Mouse (Mus musculus): ENCODE data around the gene Anks3.

The Anks3 gene

DNA sequence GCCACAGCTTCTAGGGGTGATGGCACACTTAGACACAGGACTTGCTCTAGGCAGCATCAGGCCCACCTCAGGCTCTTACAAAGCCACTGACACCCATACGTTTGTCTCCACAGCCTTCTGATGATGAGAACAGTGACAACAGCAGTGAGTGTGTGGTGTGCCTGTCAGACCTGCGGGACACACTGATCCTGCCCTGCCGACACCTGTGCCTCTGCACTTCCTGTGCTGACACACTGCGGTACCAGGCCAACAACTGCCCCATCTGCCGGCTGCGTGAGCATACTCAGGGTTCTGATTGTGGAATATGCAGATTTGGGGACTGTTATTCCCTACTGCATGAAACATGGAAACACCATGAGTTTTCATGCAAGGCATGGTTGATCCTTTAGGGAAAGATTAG lies 41.5 kb downstream of the Anks3 start:
- DNase-seq = no peak

DNA sequence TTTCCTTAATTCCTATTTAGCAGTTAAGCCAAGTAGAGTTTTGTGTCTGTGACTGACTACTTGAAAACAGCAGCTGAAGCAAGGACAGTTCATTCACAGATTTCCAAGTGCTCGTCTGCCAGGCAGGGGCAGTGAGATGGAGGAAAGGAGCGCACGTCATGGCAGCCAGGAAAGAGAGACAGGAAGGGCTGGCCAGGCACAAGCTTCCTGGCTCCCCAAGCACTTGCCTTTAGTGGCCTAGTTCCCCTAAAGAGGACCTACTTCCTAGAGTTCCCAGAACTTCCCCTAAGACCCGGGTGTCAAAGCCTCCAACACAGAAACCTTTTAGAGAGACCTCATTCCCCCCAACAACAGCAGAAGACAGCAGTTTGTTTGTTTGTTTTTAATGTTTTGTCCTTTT lies 43.4 kb downstream of the Anks3 start:
- DNase-seq = no peak

DNA sequence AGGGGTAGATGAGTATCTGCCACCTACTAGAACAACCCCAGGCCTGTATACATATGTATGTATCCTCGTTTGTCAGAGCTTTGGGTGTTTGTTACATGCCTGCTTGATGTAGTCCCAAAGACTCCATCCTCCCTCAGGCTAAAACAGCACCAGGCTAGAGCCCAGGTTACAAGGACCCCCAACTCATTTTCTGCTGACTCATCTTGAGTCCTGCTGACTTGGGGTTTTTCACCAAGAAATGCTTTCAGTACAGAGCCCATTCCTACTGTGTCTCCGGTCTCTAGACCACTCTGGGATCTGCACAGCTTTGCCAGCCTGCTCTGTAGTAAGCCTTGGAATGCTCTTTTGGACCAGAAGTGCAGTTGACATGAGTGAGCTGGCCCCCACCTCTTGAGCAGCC lies 47.4 kb downstream of the Anks3 start:
- no peak for DNase-seq

DNA sequence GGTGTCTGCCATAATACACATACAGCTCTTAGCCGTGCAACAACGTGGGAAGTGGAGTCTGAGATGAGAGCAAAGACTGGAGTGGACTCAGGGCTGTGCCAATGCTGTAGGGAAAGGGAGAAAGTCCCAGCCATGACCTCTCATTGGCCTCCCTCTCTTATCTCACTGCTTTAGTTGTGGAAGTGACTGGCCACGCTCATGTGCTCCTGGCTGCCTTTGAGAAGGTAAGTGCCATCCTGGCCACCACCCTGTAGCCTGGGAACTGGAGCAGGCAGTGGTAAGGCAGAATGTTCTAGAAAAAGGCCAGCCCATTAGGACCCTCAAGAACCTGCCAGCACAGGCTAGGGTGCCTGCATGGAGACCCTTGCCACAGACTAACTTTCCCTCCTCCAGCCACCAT lies 48.1 kb downstream of the Anks3 start:
- no peak for DNase-seq

DNA sequence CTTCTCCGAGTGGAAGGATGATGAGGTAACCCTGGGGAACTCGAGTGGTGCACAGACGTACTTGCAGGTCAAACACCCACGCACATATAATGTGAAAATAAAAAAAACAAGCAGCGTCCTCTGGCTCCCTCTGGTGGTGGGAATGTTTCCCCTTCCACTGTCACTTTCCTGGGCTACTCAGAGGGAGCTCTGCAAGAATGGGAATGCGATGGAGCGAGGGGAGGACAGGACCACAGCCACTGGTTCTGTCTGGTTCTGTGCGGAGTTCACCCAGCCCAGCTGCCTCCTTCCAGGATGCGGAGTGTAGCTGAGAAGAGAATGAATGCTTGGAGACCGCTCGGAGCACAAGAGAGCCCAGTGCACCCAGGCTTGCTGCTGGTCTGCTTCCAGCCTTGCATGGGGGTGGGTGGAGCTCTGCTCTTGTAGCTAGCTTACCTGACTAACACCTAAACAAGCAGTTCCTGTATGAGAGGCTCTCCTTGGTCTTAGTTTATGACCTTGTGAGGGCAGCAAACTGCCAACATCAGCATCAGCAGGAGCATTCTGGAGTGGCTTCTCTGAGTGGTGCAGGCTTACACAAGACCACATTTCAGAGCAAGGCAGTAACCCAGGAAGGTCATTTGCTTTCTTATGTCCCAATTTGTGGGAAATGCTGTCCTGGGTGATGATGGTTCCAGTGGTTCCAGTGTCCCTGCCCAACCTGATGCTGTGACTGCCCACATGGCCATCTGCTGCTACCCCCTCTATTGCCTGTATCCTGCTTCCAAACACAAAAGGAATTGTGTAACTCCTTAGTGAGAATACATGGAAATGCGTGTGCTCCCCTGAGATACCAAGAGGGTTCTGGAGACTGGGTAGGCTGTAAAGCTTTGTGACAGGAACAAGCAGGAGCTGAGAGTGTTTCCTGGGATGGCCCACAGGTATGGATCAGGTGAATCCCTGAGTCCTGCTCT lies 49.9 kb downstream of the Anks3 start:
- DNase-seq = peak; percentile 64 to 87

DNA sequence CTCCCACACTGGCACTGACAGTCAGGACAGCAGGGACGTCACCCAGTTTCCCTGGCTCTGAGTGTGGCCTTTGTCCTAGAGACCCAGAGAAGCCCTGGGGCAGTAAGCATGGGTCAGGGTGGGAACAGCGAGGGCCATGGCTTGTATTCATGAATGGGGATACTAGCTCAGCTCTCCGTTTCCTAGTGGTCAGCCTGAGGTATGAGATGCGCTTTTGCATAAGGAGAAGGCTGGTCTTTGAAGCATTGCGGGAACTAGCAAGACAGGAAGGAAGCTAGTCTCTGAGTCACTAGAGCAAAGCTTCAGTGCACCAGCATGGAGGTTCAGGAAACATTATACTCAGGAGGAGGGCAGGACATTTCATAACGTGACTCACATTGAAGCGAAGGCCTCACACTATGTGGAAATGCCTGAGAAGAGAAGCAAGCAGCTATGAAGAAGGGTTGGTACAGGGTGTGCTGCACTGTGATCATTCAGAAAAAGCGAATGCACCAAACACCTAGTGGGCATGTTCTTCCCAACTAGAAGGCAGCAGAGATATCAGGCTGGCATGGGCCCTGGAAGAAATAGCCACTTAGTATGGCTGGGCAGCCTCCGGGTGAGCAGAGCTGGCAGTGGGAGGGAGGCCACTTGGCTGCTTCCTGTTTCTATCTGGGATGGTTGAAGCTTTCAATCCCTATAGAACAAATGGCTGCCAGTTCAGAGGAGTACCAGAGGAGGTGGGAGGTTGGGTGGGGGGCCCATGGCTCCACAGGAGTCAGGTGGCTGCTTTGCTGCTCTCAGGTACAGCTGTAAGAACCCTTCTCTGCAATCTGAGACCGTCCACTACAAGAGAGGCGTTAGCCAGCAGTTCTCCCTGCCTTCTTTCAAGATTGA lies 50.9 kb downstream of the Anks3 start:
- DNase-seq = peak; percentile 21 to 30

DNA sequence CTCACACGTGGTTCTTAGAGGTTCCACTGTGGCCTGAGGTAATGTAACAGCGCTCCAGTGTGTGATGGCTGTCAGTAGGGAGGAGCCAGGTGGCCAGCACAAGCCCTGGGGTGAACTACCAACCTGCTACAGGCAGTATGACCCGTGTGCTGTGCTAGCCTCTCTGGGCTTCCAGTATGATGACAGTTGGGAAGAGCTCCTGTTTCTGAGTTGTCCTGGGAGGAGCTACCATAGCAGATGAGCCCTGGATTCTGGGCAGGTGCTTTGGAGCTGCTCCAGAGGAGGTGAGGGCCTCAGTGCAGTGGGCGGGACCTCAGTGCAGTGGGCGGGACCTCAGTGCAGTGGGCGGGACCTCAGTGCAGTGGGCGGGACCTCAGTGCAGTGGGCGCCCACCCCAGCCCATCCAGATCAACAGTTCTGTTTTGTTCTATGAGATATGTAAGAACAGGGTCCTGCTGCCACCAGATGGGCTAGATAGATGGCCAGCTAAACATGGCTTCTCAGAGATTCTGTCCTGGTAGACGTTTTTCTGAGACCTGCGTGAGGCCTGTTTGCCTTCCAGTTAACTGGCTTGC lies 51.8 kb downstream of the Anks3 start:
- no peak for DNase-seq

DNA sequence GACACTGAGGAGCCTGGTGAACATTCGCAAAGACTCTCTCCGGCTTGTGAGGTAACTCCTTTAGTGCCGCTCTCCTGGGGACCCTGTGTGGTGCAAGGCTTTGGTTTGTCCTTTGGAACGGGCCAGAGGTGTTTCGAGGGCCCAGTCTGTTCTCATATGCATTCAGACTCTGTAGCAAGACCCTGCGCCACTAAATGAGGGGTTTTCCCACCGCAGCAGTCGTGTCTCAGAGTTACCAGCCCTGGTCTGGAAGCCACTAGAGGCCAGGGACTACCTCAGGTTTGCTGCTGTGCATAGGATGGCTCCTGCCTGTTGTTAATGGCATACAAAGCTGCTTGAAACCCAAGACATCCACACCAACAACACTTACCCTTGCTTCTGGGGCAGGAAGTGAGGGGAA lies 53.2 kb downstream of the Anks3 start:
- DNase-seq = no peak

DNA sequence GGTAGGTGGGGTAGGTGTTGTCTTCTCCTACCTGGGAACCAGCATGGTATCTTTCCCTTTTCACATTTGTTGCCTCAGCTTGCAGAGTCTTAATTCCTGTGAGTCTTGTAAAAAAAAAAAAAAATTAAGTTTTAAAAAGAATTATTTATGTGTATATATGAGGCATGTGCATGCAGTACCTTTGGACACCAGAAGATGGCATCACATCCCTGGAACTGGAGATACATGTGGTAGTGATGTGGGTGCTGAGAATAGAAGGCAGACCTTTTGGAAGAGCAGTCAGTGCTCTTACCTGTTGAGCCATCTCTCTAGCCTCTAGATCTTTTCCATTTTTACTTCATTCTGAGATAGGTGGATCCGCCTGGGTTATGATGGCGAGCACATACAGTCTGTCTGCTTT lies 54.3 kb downstream of the Anks3 start:
- no peak for DNase-seq

DNA sequence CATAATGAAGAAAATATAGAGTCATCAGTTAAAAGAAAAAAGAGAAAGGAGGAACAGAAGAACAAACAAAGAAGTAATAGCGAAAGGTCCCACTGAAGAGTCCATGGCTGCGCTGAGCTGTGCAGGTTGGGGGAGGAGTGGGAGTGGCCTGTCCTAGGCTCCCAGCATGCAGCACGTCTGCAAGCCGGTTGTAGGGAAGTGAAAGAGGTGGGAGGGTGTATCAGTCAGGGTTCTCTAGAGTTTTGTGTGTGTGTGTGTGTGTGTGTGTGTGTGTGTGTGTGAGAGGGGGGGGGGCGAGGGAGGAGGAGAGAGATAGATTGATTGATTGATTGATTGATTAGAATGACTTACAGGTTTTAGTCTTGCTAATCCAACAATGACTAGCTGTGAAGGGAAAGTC lies 56.0 kb downstream of the Anks3 start:
- DNase-seq = peak; percentile 48 to 51

DNA sequence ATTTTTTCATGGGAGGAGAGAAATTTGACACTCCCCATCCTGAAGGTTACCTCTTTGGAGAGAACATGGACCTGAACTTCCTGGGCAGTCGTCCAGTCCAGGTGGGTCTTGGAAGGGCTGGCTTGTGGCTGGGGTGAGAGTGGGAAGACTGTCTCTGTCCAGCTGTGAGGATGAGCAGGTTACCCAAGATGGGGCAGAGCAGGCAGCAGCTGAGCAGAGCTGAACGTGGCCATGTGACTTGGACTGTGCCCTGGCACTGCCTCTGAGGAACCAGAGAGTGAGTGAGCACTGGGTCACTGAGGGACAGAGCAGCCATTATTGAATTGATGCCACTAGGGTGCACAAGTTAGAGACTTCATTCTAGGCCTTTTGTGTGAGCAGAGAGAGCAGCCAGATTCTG lies 56.6 kb downstream of the Anks3 start:
- no peak for DNase-seq

DNA sequence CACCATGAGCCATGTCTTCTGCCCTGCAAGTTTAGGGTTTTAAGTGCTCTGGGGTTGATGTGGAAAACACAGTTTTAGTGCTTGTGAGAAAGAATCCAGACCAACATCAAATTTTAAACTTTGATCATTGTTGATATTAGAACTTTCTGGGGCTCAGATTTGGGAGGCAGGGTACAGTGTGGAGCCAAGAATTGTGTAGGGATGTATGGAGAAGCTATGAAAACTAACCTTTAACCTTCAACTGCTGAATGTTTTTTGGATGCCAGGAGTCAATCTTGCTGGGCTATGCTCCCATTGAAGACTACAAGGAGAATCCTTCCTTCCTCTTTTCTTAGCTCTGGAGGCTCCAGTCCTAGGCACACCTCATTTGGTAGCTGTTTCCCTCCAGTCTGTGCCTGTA lies 57.4 kb downstream of the Anks3 start:
- no peak for DNase-seq

DNA sequence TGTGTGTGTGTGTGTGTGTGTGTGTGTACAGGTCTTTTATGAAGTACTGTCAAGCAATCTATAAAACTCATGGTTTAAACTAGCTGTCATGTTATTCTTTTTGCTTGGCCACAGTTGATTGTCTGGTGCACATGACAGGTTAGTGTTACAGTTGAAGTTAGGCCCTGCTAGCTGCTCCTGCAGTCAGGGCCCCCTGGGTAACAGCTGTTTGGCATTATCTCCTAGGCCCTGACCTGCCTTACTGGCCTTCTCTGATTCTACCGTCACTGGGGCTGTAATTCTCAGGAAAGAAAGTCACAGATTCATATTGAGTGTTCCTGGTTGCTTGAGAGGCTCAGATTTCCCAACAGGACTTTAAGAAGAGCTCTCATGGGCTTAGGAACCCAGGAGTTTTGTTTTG lies 58.4 kb downstream of the Anks3 start:
- DNase-seq = no peak

DNA sequence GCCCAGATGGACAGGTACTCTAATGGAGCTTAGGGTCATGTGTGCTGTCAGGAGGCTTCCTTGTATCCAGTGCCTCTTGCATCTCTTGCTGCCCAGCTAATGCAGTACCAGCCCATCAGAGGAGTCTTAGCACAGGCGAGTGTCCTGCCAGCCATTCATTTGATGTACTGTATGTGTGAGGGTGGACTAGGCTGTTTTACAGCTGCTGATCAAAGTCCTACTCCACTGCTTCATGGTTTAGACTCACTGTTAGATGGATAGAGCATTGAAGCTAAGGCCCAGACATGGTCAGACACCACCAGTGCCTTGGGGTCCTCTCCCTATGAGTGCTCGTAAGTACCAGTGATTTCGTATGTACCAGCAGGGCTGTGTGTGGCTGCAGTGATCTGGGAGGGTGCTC lies 59.1 kb downstream of the Anks3 start:
- no peak for DNase-seq

DNA sequence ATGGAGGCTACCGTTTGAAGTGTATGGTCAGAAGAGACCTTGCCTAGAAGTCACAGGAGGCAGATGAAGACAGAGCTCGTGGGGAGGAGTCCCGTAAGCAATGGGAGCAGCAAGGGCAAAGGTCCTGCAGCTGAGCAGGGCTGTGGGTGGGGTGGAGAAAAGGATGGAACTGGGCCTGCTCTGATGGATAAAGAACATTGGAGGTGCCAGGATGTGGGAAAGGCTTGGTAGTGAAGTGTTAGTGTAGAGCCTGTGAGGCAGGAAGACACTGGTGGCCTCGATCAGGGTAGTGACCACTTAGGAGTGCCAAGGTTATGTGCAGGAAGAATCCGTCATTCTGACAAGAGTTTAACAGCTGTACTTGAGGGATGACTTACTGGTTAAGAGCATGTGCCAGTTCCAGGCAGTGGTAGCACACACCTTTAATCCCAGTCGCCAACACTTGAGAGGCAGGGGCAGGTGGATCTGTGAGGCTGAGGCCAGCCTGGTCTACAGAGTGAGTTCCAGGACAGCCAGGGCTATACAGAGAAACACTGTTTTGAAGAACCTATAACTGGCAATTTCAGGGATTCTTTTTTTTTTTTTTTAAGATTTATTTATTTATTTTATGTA lies 60.4 kb downstream of the Anks3 start:
- no peak for DNase-seq

DNA sequence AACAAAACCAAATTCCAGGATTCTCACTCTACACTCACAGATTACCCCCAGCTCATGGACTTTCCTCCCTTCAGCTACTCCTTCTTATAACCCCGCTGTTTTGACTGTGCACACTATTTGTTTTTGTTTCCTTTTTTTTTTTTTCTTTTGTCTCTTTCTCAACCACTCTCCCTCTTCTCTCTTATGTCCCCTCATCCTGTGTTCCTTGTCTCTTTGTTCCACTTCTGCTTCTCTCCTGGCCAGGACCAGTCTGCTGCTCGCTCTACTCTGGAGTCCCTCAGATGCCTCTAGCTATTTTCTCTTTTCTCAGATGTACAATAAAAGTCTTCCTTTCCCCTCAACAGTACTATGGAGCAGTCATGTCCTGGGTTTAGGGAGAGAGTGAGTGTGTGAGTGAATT lies 61.6 kb downstream of the Anks3 start:
- no peak for DNase-seq

DNA sequence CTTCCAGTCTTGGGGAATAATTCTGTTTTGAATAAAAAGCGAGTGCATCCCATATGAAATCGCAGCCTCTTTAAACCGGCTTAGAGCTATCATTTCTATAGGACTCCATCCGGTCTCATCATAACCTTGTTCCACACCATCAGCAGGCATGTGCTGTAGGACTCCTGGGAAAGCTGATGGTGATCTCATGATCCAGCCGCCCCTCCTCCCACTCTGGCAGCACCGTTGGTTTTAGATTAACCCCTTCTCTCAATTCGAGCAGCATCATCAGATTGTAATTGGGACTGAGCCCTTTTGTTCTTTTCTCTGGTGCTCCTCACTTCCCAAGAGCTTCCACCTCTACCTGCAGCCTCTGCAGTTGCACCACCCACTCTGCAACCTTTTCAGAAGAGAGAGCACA lies 62.8 kb downstream of the Anks3 start:
- DNase-seq = no peak

DNA sequence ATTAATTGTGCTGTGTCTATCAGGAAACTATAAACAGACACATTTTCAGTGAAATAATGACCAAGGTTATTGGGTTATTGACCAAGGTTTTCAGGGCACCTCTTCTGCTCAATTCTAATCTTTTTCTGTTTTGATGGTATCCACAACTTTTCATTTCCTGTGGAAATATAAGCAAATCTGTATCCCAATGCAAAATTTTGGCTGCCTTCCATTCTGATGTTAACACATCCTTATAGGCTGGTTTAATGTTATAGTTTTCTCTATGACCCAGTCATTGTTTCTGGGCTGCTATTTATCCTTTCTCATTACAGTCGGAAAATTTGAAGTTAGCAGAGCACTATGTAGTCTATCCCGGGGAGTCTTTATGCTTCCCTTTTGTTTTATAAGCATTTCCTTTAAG lies 64.3 kb downstream of the Anks3 start:
- no peak for DNase-seq

DNA sequence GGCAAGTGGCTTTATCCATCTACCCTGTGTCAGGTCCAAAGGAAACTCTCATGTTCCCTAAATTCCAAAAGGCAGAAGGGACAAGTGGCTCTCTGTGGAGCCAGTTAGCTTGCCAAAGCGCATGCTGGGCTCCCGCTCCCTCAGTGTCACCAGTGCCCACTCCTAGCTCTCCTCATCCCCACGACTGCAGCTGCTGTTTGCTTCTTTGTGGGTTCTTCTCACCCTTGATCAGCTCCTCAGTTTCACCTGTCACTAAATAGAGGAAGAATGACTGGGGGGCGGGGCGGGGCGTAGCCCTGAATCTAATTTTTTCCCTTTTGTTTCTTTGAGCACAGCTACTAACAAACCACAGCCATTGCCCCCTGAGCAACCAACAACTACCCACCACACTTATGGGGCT lies 65.1 kb downstream of the Anks3 start:
- DNase-seq = peak; percentile 57 to 64

DNA sequence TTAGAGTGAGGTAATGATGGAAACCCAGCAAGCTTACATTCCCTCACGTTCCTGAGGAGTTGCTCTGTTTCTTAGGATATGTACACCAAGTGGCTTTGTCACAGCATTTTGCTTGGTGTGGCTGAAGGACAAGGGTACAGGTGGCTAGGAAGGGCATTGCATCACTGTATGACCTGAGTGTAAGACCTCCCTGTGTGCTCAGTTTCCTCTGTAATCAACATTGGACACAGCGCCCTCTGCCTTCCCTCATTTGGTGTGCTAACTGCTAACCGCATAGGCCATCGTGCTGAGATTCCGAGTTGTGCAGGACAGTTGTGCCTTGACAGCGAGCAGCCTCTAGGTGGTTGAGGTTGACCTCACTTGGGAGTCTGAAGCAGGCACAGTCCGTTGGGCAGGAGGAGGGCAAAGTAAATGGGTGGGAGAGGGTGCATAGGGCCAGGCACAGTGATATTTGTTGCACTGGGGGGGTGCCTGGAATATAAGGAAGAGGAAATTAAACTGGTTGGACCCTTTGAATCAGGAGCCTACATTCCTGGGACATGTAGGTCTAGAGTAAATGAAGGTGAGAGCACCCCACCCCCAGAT lies 66.8 kb downstream of the Anks3 start:
- no peak for DNase-seq

DNA sequence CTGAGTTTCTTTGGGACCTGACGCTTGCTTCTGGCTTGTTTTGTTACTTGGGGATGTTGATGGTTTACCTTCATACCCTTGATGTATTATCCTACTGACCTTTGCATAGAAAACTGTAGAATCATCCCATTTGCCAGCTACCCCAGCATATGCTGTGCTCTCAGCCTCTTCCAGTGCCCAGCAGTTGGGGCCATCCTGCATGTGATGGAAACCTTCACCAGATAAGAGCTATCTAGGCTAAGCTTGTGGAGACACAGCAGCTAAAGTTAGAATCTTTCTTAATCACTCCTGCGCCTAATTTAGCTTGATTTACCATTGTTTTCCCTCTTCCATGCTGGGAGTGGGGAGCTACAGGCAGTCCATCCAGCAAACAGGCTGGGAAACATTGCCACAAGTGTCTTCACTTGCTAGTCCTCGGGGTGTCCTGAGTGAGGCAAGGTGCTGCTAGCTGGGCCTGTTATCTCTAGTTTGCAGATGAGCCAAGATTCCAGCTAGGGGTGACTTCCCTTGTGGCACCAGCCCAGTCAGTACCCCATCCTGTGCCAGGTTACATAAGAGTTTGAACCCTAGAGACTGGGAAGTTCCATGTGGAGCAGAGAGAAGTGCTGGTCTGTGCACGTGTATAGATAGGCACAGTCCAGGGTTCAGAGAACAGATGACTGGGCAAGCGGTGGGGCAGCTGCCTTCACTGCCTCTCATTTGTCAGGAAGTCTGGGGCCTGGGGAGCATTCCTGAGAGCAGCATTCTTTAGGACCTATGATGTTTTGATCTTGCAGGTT lies 67.6 kb downstream of the Anks3 start:
- no peak for DNase-seq

Measured in spleen, adult 18-20 months (tissue).